Mouse (Mus musculus) cortical plate, adult 2 months (tissue): ENCODE results near the gene Srm. TPM values are rescaled to one million over a fixed set of nuclear protein-coding genes. Genes with fewer than 3 reads are reported as not detected.

Source experiments
- H3K27ac ChIP-seq: fragments of 200-500 bp; 2 replicates; pipeline ENCODE4 v1.5.1; 2012; ENCODE audit warnings: low read length, control low read depth, inconsistent platforms; ENCODE audit not compliant: insufficient read depth
- H3K4me1 ChIP-seq: fragments of 200-500 bp; 2 replicates; pipeline ENCODE4 v1.6.1; 2011; ENCODE audit warnings: low read length; ENCODE audit not compliant: control insufficient read depth, insufficient read depth
- H3K4me3 ChIP-seq: fragments of 200-500 bp; 2 replicates; pipeline ENCODE4 v1.5.1; 2011; ENCODE audit warnings: mild to moderate bottlenecking, low read length, control low read depth; ENCODE audit not compliant: insufficient read depth
- CTCF ChIP-seq: fragments of 200-500 bp; IDR thresholded peaks from 2 replicates; pipeline ENCODE4 v1.5.1; 2011; ENCODE audit warnings: mild to moderate bottlenecking, control low read depth, low read length; ENCODE audit not compliant: insufficient read depth; ENCODE audit errors: extremely low read depth
- POLR2A ChIP-seq: fragments of 200-500 bp; IDR thresholded peaks from 2 replicates; pipeline ENCODE4 v1.6.1; 2011; ENCODE audit warnings: mild to moderate bottlenecking, low read length, control low read depth; ENCODE audit not compliant: insufficient read depth; ENCODE audit errors: extremely low read depth
- polyA plus RNA-seq: library from polyadenylated mRNA; depleted of rRNA; stranded (reverse); fragments of >200 nt; gene quantifications from 2 replicates; pipeline ENCODE4 v1.2.3, GENCODE M21; 2012

Srm gene
- polyA plus RNA-seq, 1 experiment = 84.4 TPM

DNA sequence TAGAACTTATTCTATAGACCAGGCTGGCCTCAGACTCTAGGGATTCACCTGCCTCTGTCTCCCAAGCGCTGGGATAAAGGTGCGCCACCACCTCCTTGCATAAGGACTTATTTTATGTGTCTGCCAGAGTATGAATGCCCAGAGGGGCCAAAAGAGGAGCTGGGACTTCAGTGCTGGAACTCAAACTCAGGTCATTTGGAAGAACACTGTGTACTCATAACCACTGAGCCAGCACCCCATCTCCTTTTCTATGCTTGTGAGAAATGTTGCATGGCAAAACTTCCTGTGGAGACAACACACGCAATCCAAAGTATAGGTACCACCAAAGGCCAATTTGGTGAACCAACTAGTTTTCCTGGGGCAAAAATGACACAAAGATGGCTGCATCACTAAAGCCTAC is 5.4 kb downstream of the Srm start:
- Histone ChIP-seq H3K27ac (no peak overlapping the region), H3K4me3 (no peak overlapping the region), H3K4me1 (peaks cover 5% of the 10 kb centered on the region)
- TF ChIP-seq CTCF (no peak), POLR2A (no peak)

DNA sequence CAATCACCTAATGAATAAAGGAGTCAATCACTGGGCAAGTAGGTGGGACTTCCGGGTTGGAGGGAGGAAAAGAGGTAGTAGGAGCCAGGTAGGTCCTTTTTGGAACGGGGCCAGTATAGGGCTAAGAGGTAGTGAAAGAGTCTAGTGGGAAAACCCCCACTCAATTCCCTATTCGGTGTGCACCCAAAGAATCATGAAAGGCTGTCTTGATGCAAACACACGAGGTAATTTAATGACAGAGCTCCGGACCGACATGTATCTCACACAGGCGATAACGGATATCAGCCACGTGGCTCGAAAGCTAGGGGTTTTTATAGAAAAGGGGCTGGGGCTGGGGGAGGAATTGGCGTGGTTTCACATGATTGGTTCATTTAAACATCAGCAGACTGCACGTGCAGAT is 7.5 kb downstream of the Srm start:
- Histone ChIP-seq H3K27ac (no peak overlapping the region), H3K4me1 (no peaks in the 10 kb centered on the region; the same call in none of the 2 replicates), H3K4me3 (no peak overlapping the region)
- no peak for TF ChIP-seq CTCF
- no peak for TF ChIP-seq POLR2A

DNA sequence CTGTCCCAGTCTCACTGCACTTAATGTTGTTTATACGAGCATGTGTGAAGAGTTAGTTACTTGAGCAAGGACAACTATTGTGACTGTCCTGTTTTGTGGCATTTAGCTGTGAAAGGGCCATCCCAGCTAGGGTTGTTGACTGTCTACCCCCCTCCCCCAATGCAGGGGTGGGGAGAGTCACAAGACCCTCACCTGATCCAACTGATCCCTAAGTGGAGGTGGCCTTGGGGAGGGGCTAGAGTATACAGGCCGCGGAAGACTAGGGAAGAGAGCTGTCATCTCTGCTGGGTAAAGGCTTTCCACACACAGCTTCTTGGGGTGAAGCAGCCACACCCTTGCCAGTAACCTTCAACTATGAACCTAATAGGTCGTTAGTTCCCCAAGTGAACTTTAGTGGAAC is 9.0 kb downstream of the Srm start:
- Histone ChIP-seq H3K4me3 (no peak overlapping the region), H3K4me1 (peaks cover 1% of the 10 kb centered on the region), H3K27ac (no peak overlapping the region)
- no peak for TF ChIP-seq CTCF

DNA sequence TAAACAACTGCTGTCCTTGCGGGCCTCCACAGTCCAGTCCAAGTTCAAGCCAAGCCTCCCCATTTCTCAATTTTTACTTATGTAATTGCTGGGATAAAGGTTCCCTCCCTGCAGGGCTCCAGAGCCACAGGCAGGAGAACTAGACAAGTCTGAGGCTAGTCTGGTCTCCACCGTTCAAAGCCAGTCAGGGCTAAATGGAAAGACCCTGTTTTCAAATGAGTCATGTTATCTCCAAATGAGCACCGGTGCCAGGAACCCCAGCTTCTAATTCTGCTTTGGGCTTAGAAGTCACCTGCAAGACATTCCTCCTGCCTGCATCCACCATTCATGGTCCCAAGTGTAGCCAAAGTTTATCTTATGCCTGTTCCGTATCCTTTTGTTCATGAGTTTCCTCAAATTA is 10.6 kb downstream of the Srm start:
- Histone ChIP-seq H3K27ac (no peak overlapping the region), H3K4me3 (no peak overlapping the region), H3K4me1 (peaks cover 1% of the 10 kb centered on the region)
- TF ChIP-seq POLR2A = no peak
- TF ChIP-seq CTCF = no peak

DNA sequence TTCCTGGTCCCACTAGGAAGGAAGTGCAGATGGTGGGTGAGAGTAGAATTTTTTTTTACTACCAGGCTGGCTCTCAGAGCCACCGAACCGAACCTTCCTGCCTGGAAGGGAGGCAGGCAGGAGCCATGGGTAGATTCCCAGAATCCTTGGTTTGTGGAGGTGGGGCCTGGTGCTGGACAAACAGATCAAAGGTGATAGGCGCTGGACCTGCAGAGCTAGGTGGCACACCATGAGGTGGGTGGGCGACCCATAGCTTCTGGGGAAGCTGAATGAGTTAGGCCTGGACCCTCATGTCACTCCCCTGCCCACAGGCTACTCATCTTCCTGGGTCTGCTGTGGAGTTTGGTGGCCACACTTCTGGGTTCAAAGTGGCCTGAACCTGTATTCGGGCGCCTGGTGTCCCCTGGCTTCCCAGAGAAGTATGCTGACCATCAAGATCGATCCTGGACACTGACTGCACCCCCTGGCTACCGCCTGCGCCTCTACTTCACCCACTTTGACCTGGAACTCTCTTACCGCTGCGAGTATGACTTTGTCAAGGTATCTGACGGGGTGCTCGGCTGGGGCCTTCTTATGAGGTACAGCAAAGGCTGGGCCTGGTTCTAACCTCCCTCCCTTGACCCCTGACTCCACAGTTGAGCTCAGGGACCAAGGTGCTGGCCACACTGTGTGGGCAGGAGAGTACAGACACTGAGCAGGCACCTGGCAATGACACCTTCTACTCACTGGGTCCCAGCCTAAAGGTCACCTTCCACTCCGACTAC is 11.2 kb downstream of the Srm start, which contains the start of gene Masp2:
Gene Masp2 (plus strand): TSS at position 198 of the 764 bp plus-strand sequence.
- Histone ChIP-seq H3K4me3 (no peak within 1 kb of the TSS), H3K4me1 (peaks cover 1% of the 10 kb centered on the region), H3K27ac (0 out of 2 replicates have a peak within 1 kb of the TSS, but pooled peaks have one; percentile 24)
- no peak for TF ChIP-seq POLR2A
- TF ChIP-seq CTCF = no peak

DNA sequence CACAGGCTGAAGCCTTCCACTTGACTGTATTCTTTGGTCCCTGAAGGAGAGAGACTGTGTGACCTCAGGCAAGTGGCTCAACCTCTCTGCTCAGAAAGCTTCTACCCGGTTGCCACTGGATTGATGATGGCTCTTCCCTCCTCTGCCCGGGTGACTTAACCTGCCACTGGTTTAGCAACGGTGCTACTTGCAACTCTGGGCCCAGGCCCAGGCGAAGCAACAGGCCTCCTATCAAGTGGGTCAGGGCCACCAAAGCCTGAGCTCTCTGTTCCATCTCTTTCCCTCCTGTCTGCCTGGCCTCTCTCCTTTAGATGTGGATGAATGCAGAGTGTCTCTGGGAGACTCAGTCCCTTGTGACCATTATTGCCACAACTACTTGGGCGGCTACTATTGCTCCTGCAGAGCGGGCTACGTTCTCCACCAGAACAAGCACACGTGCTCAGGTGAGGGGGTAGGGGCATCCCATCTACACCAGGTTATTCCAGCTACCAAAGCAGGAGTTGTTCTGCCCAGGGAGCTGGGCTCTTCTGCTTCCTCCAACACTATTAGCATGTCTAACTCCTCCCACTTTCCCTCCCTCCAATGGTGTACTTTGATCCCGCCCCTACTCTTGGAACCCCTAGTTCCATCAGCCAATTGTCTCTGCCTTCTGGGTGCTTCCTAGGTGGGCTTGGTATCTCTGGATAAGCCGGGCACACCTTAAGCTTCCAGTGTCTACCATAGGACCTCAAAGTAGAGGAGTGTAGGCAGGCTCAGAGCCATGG is 12.3 kb downstream of the Srm start:
- H3K4me3 ChIP-seq = no peak overlapping the region
- peak overlapping the region; percentile 24 for H3K27ac ChIP-seq
- peaks cover 1% of the 10 kb centered on the region for H3K4me1 ChIP-seq
- TF ChIP-seq CTCF = no peak
- TF ChIP-seq POLR2A = no peak

DNA sequence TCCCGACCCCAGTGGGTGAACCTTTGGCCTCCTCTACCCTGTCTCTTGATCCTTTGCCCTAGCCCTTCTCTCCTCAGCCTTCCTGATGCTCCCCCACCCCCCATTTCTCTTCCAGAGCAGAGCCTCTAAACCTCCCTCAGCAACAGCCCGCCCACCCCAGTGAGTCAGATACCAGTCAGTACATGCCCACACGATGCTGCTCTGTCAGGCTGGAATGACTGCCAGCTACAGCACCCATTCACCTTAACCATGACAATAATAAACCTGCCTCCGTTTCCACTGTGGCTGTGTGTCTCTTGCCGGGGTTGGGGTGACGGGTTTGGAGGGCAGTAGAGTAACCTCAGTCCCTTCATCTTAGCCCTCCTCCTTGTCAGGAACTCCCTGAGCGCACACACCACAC is 12.8 kb downstream of the Srm start:
- no peak for TF ChIP-seq CTCF
- 0 out of 2 replicates have a peak, but pooled peaks have one; percentile 15 for TF ChIP-seq POLR2A
- H3K4me1 ChIP-seq = peaks cover 1% of the 10 kb centered on the region
- no peak overlapping the region for H3K4me3 ChIP-seq
- peak overlapping the region; percentile 30 for H3K27ac ChIP-seq

DNA sequence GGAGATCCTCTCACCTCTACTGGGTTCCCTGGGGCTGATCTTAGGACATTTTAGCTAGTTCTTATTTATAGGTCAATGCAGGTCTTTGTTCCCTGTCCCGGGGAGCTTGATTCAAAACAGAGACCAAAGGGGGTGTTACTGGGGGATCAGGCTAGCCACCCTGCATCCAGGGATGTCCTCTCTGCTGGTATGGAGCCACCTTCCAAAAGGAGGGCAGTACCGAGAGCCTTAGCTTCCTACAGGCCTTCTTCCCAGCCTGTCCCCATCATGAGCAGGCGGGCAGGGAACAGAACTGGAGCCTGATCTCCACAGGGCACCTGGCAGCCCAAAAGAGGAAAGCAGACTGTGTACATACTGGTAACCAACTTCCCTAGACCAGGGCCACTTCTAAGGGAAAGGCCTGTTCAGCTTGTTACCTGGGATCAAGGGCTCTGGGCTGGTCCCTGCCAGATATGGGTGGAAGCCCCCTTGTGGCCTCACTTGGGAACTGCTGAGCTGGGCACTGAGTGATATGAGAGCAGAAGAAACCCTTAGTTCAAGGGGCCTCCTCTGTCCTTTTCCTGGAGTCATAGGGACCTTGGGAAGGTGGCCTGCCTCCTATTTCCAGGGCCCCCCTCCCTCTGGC is 13.3 kb downstream of the Srm start:
- peak; percentile 56 for TF ChIP-seq CTCF
- no peak for TF ChIP-seq POLR2A
- Histone ChIP-seq H3K4me3 (no peak overlapping the region), H3K27ac (peak overlapping the region; percentile 30; the same call in 1 of the 2 replicates)

DNA sequence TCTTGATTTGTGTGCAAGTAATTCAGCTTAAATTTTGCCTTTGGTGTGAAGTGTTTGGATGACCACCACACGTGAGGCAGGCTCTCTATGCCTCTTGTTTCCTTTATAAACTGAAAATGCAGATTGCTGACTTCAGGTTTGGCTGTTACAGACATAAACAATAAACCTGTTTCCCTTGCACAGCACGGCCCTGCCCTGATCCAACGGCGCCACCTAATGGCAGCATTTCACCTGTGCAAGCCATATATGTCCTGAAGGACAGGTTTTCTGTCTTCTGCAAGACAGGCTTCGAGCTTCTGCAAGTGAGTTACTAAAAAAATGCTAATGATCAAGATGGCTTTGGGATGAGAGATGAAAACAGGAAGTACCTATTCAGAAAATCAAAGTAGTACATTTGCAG is 16.5 kb downstream of the Srm start:
- no peak for TF ChIP-seq POLR2A
- TF ChIP-seq CTCF = peak; percentile 85
- H3K27ac ChIP-seq = no peak overlapping the region

More for the DNA sequence above, 13.3 kb downstream of the Srm start:
- peaks cover 1% of the 10 kb centered on the region for H3K4me1 ChIP-seq

More for the DNA sequence above, 16.5 kb downstream of the Srm start:
- Histone ChIP-seq H3K4me3 (no peak overlapping the region), H3K4me1 (peaks cover 1% of the 10 kb centered on the region)
